Mouse (Mus musculus) limb, embryonic 15.5 days (tissue): ENCODE results near the gene Trabd2b. TPM values are rescaled to one million over a fixed set of nuclear protein-coding genes. Genes with fewer than 3 reads are reported as not detected.

ENCODE experiments used
- ATAC-seq: fragments of 200-750 bp; cut with Nextera tagmentation; 2 replicates; pipeline ENCODE4 v1.8.0; 2017; ENCODE audit warnings: low read depth, moderate TSS enrichment; ENCODE audit not compliant: insufficient number of reproducible peaks, low FRiP score, low TSS enrichment
- H3K27ac ChIP-seq: fragments of 300-500 bp; sonication (generic); 2 replicates; pipeline ENCODE4 v1.5.1; 2015; ENCODE audit warnings: moderate library complexity, mild to moderate bottlenecking, inconsistent platforms
- H3K27me3 ChIP-seq: fragments of 300-500 bp; sonication (generic); 2 replicates; pipeline ENCODE4 v1.6.1; 2015; ENCODE audit warnings: inconsistent platforms
- H3K36me3 ChIP-seq: fragments of 300-500 bp; sonication (generic); 2 replicates; pipeline ENCODE4 v1.6.1; 2015; ENCODE audit warnings: inconsistent platforms
- H3K4me1 ChIP-seq: fragments of 300-500 bp; sonication (generic); 2 replicates; pipeline ENCODE4 v1.6.1; 2015; ENCODE audit warnings: inconsistent platforms
- H3K4me2 ChIP-seq: fragments of 300-500 bp; sonication (generic); 2 replicates; pipeline ENCODE4 v1.6.1; 2015; ENCODE audit warnings: mild to moderate bottlenecking, inconsistent platforms
- H3K4me3 ChIP-seq: fragments of 300-500 bp; sonication (generic); 2 replicates; pipeline ENCODE4 v1.5.1; 2015; ENCODE audit warnings: mild to moderate bottlenecking, inconsistent platforms
- H3K9ac ChIP-seq: fragments of 300-500 bp; sonication (generic); 2 replicates; pipeline ENCODE4 v1.6.1; 2015; ENCODE audit warnings: inconsistent platforms
- H3K9me3 ChIP-seq: fragments of 300-500 bp; sonication (generic); 2 replicates; pipeline ENCODE4 v1.6.1; 2016; ENCODE audit warnings: inconsistent platforms
- WGBS: fragments of 180-500 bp; shearing (Covaris S2); methylation state at CpG from one replicate; pipeline ENCODE4 v1.1.7; 2015; 5-methylcytosine and 5-hydroxymethylcytosine counted together
- polyA plus RNA-seq: library from polyadenylated mRNA; unstranded; fragments of >200 nt; fragmentation: Nextera tagmentation; extraction: Ambion mirVana; gene quantifications from 2 replicates; pipeline ENCODE4 v1.2.1, GENCODE M21; 2015

Trabd2b gene
- polyA plus RNA-seq, 1 experiment from 2014 or later = 3.1 TPM

- Histone ChIP-seq H3K4me3 (no peak overlapping the region), H3K4me2 (no peak overlapping the region), H3K27me3 (peaks cover 20% of the 10 kb centered on the region), H3K9me3 (no peaks in the 10 kb centered on the region), H3K4me1 (peaks cover 34% of the 10 kb centered on the region), H3K27ac (no peak overlapping the region), H3K9ac (no peak overlapping the region), H3K36me3 (no peaks in the 10 kb centered on the region)
- WGBS = 77% methylated on average over 2 of the region's 2 CpGs
- no peak for ATAC-seq
These were observed 13.6 kb downstream of the Trabd2b start for GRCm38 (mm10) chr4:114420154-114420553.

GRCm38 (mm10) chr4:114423084-114423483 is 16.6 kb downstream of the Trabd2b start:
- H3K4me3 ChIP-seq = no peak overlapping the region
- peaks cover 16% of the 10 kb centered on the region for H3K4me1 ChIP-seq
- H3K9ac ChIP-seq = no peak overlapping the region
- no peaks in the 10 kb centered on the region for H3K36me3 ChIP-seq
- no peak overlapping the region for H3K4me2 ChIP-seq
- no peak overlapping the region for H3K27ac ChIP-seq
- H3K9me3 ChIP-seq = no peaks in the 10 kb centered on the region
- ATAC-seq = no peak
- H3K27me3 ChIP-seq = 0 out of 2 replicates have a peak, but pooled peaks cover 12% of the 10 kb centered on the region
- WGBS = 35% methylated on average over 6 of the region's 6 CpGs

GRCm38 (mm10) chr4:114425808-114426207 is 19.3 kb downstream of the Trabd2b start:
- Histone ChIP-seq H3K4me2 (no peak overlapping the region), H3K36me3 (no peaks in the 10 kb centered on the region), H3K9me3 (no peaks in the 10 kb centered on the region), H3K4me3 (no peak overlapping the region), H3K27ac (no peak overlapping the region), H3K27me3 (0 out of 2 replicates have a peak, but pooled peaks cover 10% of the 10 kb centered on the region), H3K4me1 (peaks cover 14% of the 10 kb centered on the region), H3K9ac (no peak overlapping the region)
- ATAC-seq = no peak
- 34% methylated on average over 5 of the region's 5 CpGs for WGBS

GRCm38 (mm10) chr4:114432742-114433141 is 26.2 kb downstream of the Trabd2b start:
- no peak overlapping the region for H3K4me3 ChIP-seq
- no peaks in the 10 kb centered on the region for H3K9me3 ChIP-seq
- no peaks in the 10 kb centered on the region for H3K27me3 ChIP-seq
- no peak overlapping the region for H3K9ac ChIP-seq
- no peak overlapping the region for H3K4me2 ChIP-seq
- no peak for ATAC-seq
- WGBS = 86% methylated on average over 2 of the region's 2 CpGs
- H3K4me1 ChIP-seq = 0 out of 2 replicates have a peak, but pooled peaks cover 6% of the 10 kb centered on the region
- no peak overlapping the region for H3K27ac ChIP-seq
- no peaks in the 10 kb centered on the region for H3K36me3 ChIP-seq

- Histone ChIP-seq H3K27ac (no peak overlapping the region), H3K4me2 (no peak overlapping the region), H3K9ac (no peak overlapping the region), H3K36me3 (no peaks in the 10 kb centered on the region), H3K27me3 (no peaks in the 10 kb centered on the region), H3K4me1 (0 out of 2 replicates have a peak, but pooled peaks cover 6% of the 10 kb centered on the region), H3K4me3 (no peak overlapping the region), H3K9me3 (no peaks in the 10 kb centered on the region)
- WGBS = 75% methylated on average over 1 of the region's 1 CpGs
- no peak for ATAC-seq
These were observed 26.9 kb downstream of the Trabd2b start for GRCm38 (mm10) chr4:114433440-114433839.

- H3K9ac ChIP-seq = no peak overlapping the region
- H3K4me2 ChIP-seq = no peak overlapping the region
- no peak overlapping the region for H3K27ac ChIP-seq
- no peaks in the 10 kb centered on the region for H3K9me3 ChIP-seq
- WGBS = 70% methylated on average over 1 of the region's 1 CpGs
- H3K27me3 ChIP-seq = no peaks in the 10 kb centered on the region
- H3K4me3 ChIP-seq = no peak overlapping the region
- 0 out of 2 replicates have a peak, but pooled peaks cover 6% of the 10 kb centered on the region for H3K4me1 ChIP-seq
- H3K36me3 ChIP-seq = no peaks in the 10 kb centered on the region
- ATAC-seq = no peak
These were observed 28.2 kb downstream of the Trabd2b start for GRCm38 (mm10) chr4:114434766-114435165.

GRCm38 (mm10) chr4:114435381-114435780 is 28.9 kb downstream of the Trabd2b start:
- 78% methylated on average over 7 of the region's 7 CpGs for WGBS

GRCm38 (mm10) chr4:114438764-114439163 is 32.2 kb downstream of the Trabd2b start:
- Histone ChIP-seq H3K4me2 (no peak overlapping the region), H3K9me3 (no peaks in the 10 kb centered on the region), H3K27ac (no peak overlapping the region), H3K4me3 (no peak overlapping the region), H3K27me3 (no peaks in the 10 kb centered on the region), H3K36me3 (no peaks in the 10 kb centered on the region), H3K4me1 (peaks cover 8% of the 10 kb centered on the region; the same call in 1 of the 2 replicates), H3K9ac (no peak overlapping the region)
- ATAC-seq = no peak
- 80% methylated on average over 2 of the region's 2 CpGs for WGBS

More at GRCm38 (mm10) chr4:114435381-114435780, 28.9 kb downstream of the Trabd2b start:
- Histone ChIP-seq H3K9ac (no peak overlapping the region), H3K4me3 (no peak overlapping the region), H3K9me3 (no peaks in the 10 kb centered on the region), H3K27me3 (no peaks in the 10 kb centered on the region), H3K4me1 (0 out of 2 replicates have a peak, but pooled peaks cover 6% of the 10 kb centered on the region), H3K36me3 (no peaks in the 10 kb centered on the region), H3K4me2 (no peak overlapping the region), H3K27ac (no peak overlapping the region)
- no peak for ATAC-seq

- 58% methylated on average over 2 of the region's 2 CpGs for WGBS
- Histone ChIP-seq H3K27me3 (no peaks in the 10 kb centered on the region), H3K27ac (no peak overlapping the region), H3K36me3 (no peaks in the 10 kb centered on the region), H3K9ac (no peak overlapping the region), H3K9me3 (no peaks in the 10 kb centered on the region), H3K4me1 (peaks cover 2% of the 10 kb centered on the region; the same call in 1 of the 2 replicates), H3K4me3 (no peak overlapping the region), H3K4me2 (no peak overlapping the region)
- ATAC-seq = no peak
These were observed 35.7 kb downstream of the Trabd2b start for GRCm38 (mm10) chr4:114442186-114442585.

- H3K4me3 ChIP-seq = no peak overlapping the region
- H3K9ac ChIP-seq = no peak overlapping the region
- ATAC-seq = no peak
- H3K4me2 ChIP-seq = no peak overlapping the region
- no peaks in the 10 kb centered on the region for H3K9me3 ChIP-seq
- no peaks in the 10 kb centered on the region for H3K36me3 ChIP-seq
- H3K27ac ChIP-seq = no peak overlapping the region
- H3K27me3 ChIP-seq = no peaks in the 10 kb centered on the region
- H3K4me1 ChIP-seq = peaks cover 2% of the 10 kb centered on the region; the same call in 1 of the 2 replicates
- WGBS = 77% methylated on average over 3 of the region's 3 CpGs
These were observed 36.1 kb downstream of the Trabd2b start for GRCm38 (mm10) chr4:114442661-114443060.

- H3K4me2 ChIP-seq = no peak overlapping the region
- 72% methylated on average over 9 of the region's 9 CpGs for WGBS
- no peak for ATAC-seq
These were observed 42.0 kb downstream of the Trabd2b start for GRCm38 (mm10) chr4:114448393-114449052.

GRCm38 (mm10) chr4:114453101-114453500 is 46.6 kb downstream of the Trabd2b start:
- H3K9me3 ChIP-seq = no peaks in the 10 kb centered on the region
- 81% methylated on average over 3 of the region's 3 CpGs for WGBS
- no peak for ATAC-seq
- H3K9ac ChIP-seq = no peak overlapping the region
- no peak overlapping the region for H3K27ac ChIP-seq
- no peak overlapping the region for H3K4me3 ChIP-seq
- H3K4me1 ChIP-seq = peaks cover 13% of the 10 kb centered on the region
- no peaks in the 10 kb centered on the region for H3K36me3 ChIP-seq
- H3K4me2 ChIP-seq = no peak overlapping the region
- no peaks in the 10 kb centered on the region for H3K27me3 ChIP-seq

More at GRCm38 (mm10) chr4:114448393-114449052, 42.0 kb downstream of the Trabd2b start:
- H3K27me3 ChIP-seq = no peaks in the 10 kb centered on the region
- no peak overlapping the region for H3K4me3 ChIP-seq
- peaks cover 8% of the 10 kb centered on the region for H3K4me1 ChIP-seq
- peak overlapping the region; percentile 62 for H3K27ac ChIP-seq
- H3K9me3 ChIP-seq = no peaks in the 10 kb centered on the region
- no peak overlapping the region for H3K9ac ChIP-seq
- H3K36me3 ChIP-seq = no peaks in the 10 kb centered on the region
